Mouse (Mus musculus): ENCODE measurements around the gene Ttc33. TPM values are rescaled to one million over a fixed set of nuclear protein-coding genes. Genes with fewer than 3 reads are reported as not detected.

Ttc33 gene
- polyA plus RNA-seq, 1 experiment from 2014 or later: 39.3 TPM

DNA sequence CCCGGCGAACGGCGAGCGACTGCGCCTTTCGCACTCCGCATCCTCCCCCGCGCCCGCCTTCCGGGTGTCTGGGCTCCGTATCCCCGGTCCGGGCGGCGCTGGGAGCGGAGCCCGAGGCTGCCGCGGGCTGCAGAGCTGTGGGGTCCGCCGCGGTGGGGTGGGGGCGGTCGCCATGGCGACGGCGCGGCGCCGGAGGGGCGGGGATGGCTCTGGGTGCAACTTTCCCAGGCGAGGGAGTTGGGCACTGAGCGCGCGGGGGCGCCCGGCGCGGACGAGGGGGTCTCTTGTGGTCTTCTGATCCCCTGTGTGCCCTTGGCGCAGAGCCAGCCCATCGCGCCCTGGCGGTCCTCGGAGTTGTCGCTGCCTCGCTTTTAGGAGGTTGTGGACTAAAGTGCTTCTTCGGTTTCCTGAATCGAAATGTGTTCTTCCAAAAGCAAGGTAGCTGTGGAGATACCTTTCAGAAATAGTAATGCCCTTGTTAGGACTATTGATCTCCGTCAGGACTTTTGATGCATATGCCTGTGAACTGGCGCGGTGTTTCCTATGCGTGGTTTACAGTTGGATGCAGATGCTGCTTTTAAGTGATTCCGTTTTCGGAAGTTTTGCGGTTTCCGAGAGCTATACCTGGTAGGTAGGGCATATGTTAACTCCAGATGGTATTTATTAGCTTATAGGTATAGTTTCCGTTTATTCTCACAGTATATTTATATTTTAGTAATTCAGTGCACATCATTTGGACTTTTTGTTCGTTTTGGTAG lies 41.1 kb upstream of the Ttc33 start:
- H3K4me3 ChIP-seq (ENCODE audit: low read depth, low read length): peak overlapping the region; percentile 90
- H3K9me3 ChIP-seq (ENCODE audit: control insufficient read depth, low read length): no peaks in the 10 kb centered on the region
- peak; percentile 91 for ATAC-seq (ENCODE audit: low read depth)
- peak overlapping the region; percentile 86 for H3K27ac ChIP-seq (replicated peaks; ENCODE audit: low read depth, low read length)
- 0 out of 2 replicates have a peak, but pooled peaks cover 4% of the 10 kb centered on the region for H3K36me3 ChIP-seq (ENCODE audit: control insufficient read depth, insufficient read depth, low read length)
- H3K4me1 ChIP-seq (ENCODE audit: control insufficient read depth, insufficient read depth, low read length): peaks cover 23% of the 10 kb centered on the region
- WGBS: 3% methylated on average over 24 of the region's 61 CpGs
- H3K9ac ChIP-seq (ENCODE audit: low read depth, low read length): peak overlapping the region; percentile 90
- peak; percentile 70 for DNase-seq (ENCODE audit: low spot score)
- H3K27me3 ChIP-seq (replicated peaks; ENCODE audit: control insufficient read depth, insufficient read depth, low read length): no peaks in the 10 kb centered on the region
- peak overlapping the region; percentile 69 for H3K4me2 ChIP-seq (ENCODE audit: low read depth, low read length)

DNA sequence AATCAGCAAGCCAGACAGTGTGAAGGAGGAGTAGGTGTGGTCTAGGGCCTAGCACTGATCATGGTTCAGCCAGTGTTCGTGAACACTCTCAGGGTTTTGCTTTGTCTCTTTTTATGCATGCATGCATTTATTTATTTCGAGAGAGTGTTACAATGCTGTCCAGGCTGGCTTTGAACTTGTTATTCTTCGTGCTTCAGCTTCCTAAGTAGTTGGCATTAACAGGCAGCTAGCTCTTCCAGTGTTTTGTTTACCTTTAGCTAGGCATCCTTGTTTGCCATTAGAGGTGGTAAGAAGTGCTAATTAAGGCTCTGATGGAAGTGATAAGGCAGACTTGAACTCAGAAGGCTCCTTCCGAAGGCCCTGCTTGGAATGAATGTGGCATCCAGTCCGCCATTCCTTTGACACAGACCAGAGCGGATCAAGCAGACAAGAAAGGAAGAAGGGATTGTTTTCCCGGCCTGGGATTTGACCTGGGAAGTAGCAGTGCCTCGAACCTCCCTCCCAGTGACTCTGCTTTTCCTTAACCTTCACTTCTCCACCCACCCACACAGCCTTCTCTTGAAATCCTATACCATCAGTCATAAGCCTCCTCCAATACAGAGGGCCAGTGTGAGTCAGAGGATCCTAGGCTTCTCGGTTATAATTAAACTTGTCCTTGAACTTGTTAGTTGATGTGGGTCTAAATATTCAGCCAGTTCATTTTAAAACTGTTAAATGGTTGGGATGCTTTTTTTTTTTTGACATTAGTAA lies 40.0 kb upstream of the Ttc33 start:
- H3K27ac ChIP-seq (replicated peaks; ENCODE audit: low read depth, low read length): 0 out of 2 replicates have a peak overlapping the region, but pooled peaks have one; percentile 17
- no peaks in the 10 kb centered on the region for H3K27me3 ChIP-seq (replicated peaks; ENCODE audit: control insufficient read depth, insufficient read depth, low read length)
- 40% methylated on average over 9 of the region's 9 CpGs for WGBS
- peak overlapping the region; percentile 90; the same call in 1 of the 2 replicates for H3K9ac ChIP-seq (ENCODE audit: low read depth, low read length)
- no peak for ATAC-seq (ENCODE audit: low read depth)
- H3K36me3 ChIP-seq (ENCODE audit: control insufficient read depth, insufficient read depth, low read length): 0 out of 2 replicates have a peak, but pooled peaks cover 4% of the 10 kb centered on the region
- peak overlapping the region; percentile 90 for H3K4me3 ChIP-seq (ENCODE audit: low read depth, low read length)
- H3K4me1 ChIP-seq (ENCODE audit: control insufficient read depth, insufficient read depth, low read length): peaks cover 23% of the 10 kb centered on the region
- H3K9me3 ChIP-seq (ENCODE audit: control insufficient read depth, low read length): no peaks in the 10 kb centered on the region
- peak overlapping the region; percentile 69 for H3K4me2 ChIP-seq (ENCODE audit: low read depth, low read length)
- DNase-seq (ENCODE audit: low spot score): no peak

DNA sequence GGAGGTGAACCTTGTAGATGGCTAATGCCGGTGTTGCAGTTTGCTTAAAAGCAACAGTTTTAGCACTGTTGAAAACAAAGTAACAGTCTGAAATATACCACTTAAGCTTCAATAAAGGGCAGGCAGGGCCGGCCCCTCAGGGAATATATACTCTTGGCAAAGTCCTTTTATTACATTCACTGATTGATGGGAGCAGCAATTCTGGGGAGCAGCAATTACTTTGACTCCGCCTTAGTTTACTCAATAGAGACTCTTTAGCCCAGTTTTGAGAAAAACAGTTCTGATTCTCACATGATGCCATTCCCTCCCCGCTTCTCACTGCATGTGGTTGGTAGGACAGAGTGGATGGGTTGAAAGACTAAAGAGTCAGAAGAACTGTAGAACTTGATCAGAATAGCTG lies 36.1 kb upstream of the Ttc33 start:
- ATAC-seq (ENCODE audit: low read depth): no peak
- 64% methylated on average over 4 of the region's 4 CpGs for WGBS
- DNase-seq (ENCODE audit: low spot score): peak; percentile 22
- H3K9ac ChIP-seq (ENCODE audit: low read depth, low read length): no peak overlapping the region
- peaks cover 23% of the 10 kb centered on the region for H3K4me1 ChIP-seq (ENCODE audit: control insufficient read depth, insufficient read depth, low read length)
- H3K9me3 ChIP-seq (ENCODE audit: control insufficient read depth, low read length): no peaks in the 10 kb centered on the region
- H3K4me3 ChIP-seq (ENCODE audit: low read depth, low read length): no peak overlapping the region
- no peak overlapping the region for H3K4me2 ChIP-seq (ENCODE audit: low read depth, low read length)
- H3K27me3 ChIP-seq (replicated peaks; ENCODE audit: control insufficient read depth, insufficient read depth, low read length): no peaks in the 10 kb centered on the region
- no peak overlapping the region for H3K27ac ChIP-seq (replicated peaks; ENCODE audit: low read depth, low read length)
- 0 out of 2 replicates have a peak, but pooled peaks cover 4% of the 10 kb centered on the region for H3K36me3 ChIP-seq (ENCODE audit: control insufficient read depth, insufficient read depth, low read length)

DNA sequence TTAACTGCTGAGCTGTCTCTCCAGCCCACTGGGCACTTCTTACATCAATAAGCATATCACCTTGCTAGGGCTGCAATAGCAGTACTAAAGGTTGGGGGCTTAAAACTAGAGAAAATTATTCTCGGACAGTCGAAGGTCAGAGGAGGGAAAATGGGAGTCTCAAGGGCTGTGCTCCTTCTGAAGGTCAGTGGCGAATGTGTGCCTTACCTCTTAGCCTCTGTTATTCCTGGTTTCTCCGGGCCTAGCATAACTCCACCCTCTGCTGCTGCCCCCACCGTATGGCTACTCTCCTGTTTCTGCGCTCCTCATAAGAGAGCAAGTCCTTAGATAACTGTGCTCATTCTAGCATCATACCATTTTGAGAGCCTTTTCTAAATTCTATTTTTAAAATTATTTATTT lies 33.2 kb upstream of the Ttc33 start:
- Histone ChIP-seq H3K27me3 (replicated peaks; ENCODE audit: control insufficient read depth, insufficient read depth, low read length) (no peaks in the 10 kb centered on the region), H3K27ac (replicated peaks; ENCODE audit: low read depth, low read length) (no peak overlapping the region), H3K36me3 (ENCODE audit: control insufficient read depth, insufficient read depth, low read length) (no peaks in the 10 kb centered on the region), H3K4me2 (ENCODE audit: low read depth, low read length) (no peak overlapping the region), H3K4me1 (ENCODE audit: control insufficient read depth, insufficient read depth, low read length) (peaks cover 10% of the 10 kb centered on the region), H3K9ac (ENCODE audit: low read depth, low read length) (no peak overlapping the region), H3K4me3 (ENCODE audit: low read depth, low read length) (no peak overlapping the region), H3K9me3 (ENCODE audit: control insufficient read depth, low read length) (no peaks in the 10 kb centered on the region)
- ATAC-seq (ENCODE audit: low read depth) (no peak), DNase-seq (ENCODE audit: low spot score) (no peak)
- 94% methylated on average over 6 of the region's 6 CpGs for WGBS

DNA sequence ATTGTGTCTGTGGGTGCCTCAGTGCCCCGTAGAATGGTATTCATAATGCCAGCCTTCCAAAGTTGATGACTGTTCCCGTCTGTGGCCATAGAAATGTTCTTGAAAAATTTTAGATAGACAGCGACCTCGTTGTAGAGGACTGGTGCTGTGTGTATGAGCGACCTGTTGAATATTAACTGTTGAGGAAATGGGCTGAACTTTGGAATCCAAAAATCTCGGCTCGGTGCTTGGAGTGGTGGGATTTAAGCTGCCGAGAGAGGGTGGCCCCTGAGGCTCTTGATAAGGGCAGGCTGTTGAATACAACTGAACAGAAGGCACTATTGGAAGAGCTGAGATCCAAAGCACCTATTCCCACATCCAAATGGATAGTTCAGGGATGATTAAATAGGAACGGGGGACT lies 30.7 kb upstream of the Ttc33 start:
- H3K9me3 ChIP-seq (ENCODE audit: control insufficient read depth, low read length): no peaks in the 10 kb centered on the region
- H3K27ac ChIP-seq (replicated peaks; ENCODE audit: low read depth, low read length): no peak overlapping the region
- no peaks in the 10 kb centered on the region for H3K27me3 ChIP-seq (replicated peaks; ENCODE audit: control insufficient read depth, insufficient read depth, low read length)
- H3K9ac ChIP-seq (ENCODE audit: low read depth, low read length): no peak overlapping the region
- no peaks in the 10 kb centered on the region for H3K4me1 ChIP-seq (ENCODE audit: control insufficient read depth, insufficient read depth, low read length)
- no peak overlapping the region for H3K4me3 ChIP-seq (ENCODE audit: low read depth, low read length)
- no peak overlapping the region for H3K4me2 ChIP-seq (ENCODE audit: low read depth, low read length)
- ATAC-seq (ENCODE audit: low read depth) (no peak), DNase-seq (ENCODE audit: low spot score) (no peak)
- 74% methylated on average over 9 of the region's 9 CpGs for WGBS
- H3K36me3 ChIP-seq (ENCODE audit: control insufficient read depth, insufficient read depth, low read length): no peaks in the 10 kb centered on the region

DNA sequence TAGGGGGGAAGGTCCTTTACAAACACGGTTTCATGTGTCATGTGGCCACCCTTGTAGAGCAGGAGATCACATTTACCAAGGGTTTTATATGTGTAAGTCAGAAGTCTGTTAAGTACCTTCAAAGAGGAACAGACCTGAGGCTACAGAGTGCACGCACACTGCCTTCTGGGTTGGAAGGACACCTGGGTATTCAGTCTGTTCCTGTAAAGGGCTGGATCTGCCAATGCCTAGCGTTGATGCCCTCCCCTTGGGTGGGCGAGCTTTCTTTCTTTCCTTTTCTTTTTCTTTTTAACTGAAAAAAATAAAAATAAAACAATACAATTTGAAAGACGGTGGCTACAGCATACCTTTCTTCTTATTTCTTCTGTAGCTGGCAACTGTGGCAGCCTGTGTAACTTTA lies 30.2 kb upstream of the Ttc33 start:
- Histone ChIP-seq H3K4me3 (ENCODE audit: low read depth, low read length) (no peak overlapping the region), H3K9me3 (ENCODE audit: control insufficient read depth, low read length) (no peaks in the 10 kb centered on the region), H3K4me1 (ENCODE audit: control insufficient read depth, insufficient read depth, low read length) (no peaks in the 10 kb centered on the region), H3K4me2 (ENCODE audit: low read depth, low read length) (no peak overlapping the region), H3K27ac (replicated peaks; ENCODE audit: low read depth, low read length) (no peak overlapping the region), H3K9ac (ENCODE audit: low read depth, low read length) (no peak overlapping the region), H3K36me3 (ENCODE audit: control insufficient read depth, insufficient read depth, low read length) (no peaks in the 10 kb centered on the region), H3K27me3 (replicated peaks; ENCODE audit: control insufficient read depth, insufficient read depth, low read length) (no peaks in the 10 kb centered on the region)
- WGBS: 63% methylated on average over 5 of the region's 5 CpGs
- no peak for DNase-seq (ENCODE audit: low spot score)
- no peak for ATAC-seq (ENCODE audit: low read depth)

DNA sequence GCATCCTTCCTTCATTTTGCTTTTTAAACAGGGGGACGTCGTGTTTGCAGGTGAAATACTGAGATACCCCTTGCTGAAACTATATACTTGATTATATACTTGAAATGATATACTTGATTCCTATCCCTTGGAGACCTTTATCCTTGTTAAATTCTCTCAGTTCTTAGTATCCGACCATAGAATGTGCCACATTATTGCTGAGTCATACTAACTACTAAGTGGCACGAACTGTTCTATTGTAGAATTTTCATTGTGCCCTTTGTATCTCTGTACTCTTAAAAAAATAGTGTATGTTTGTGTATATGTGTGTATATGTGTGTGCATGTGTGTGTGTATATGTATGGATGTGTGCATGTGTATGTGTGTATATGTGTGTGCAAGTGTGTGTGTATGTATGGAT lies 29.0 kb upstream of the Ttc33 start:
- DNase-seq (ENCODE audit: low spot score) (no peak), ATAC-seq (ENCODE audit: low read depth) (no peak)
- Histone ChIP-seq H3K9me3 (ENCODE audit: control insufficient read depth, low read length) (no peaks in the 10 kb centered on the region), H3K4me1 (ENCODE audit: control insufficient read depth, insufficient read depth, low read length) (no peaks in the 10 kb centered on the region), H3K27ac (replicated peaks; ENCODE audit: low read depth, low read length) (no peak overlapping the region), H3K9ac (ENCODE audit: low read depth, low read length) (no peak overlapping the region), H3K4me2 (ENCODE audit: low read depth, low read length) (no peak overlapping the region), H3K4me3 (ENCODE audit: low read depth, low read length) (no peak overlapping the region), H3K36me3 (ENCODE audit: control insufficient read depth, insufficient read depth, low read length) (no peaks in the 10 kb centered on the region), H3K27me3 (replicated peaks; ENCODE audit: control insufficient read depth, insufficient read depth, low read length) (no peaks in the 10 kb centered on the region)
- 83% methylated on average over 4 of the region's 4 CpGs for WGBS

DNA sequence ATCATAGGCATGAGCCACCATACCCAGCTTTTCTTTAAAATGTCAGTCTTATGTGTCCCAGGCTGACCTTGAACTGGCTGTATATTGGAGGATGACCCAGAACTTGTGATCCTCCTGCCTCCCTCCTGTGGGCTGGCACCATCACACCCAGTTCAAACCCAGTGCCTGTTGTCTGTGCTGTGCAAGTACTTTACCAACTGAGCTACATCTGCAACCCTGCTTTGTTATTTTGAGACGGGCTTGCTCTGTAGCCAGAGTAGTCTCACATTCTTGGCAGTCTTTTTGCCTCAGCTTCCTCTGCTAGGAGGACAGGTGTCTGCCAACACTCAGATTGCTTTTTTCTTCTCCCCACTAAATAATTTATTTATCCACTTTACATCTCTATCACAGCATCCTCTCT lies 27.9 kb upstream of the Ttc33 start:
- Histone ChIP-seq H3K9ac (ENCODE audit: low read depth, low read length) (no peak overlapping the region), H3K27ac (replicated peaks; ENCODE audit: low read depth, low read length) (no peak overlapping the region), H3K9me3 (ENCODE audit: control insufficient read depth, low read length) (no peaks in the 10 kb centered on the region), H3K4me2 (ENCODE audit: low read depth, low read length) (no peak overlapping the region), H3K27me3 (replicated peaks; ENCODE audit: control insufficient read depth, insufficient read depth, low read length) (no peaks in the 10 kb centered on the region), H3K4me1 (ENCODE audit: control insufficient read depth, insufficient read depth, low read length) (no peaks in the 10 kb centered on the region), H3K36me3 (ENCODE audit: control insufficient read depth, insufficient read depth, low read length) (no peaks in the 10 kb centered on the region), H3K4me3 (ENCODE audit: low read depth, low read length) (no peak overlapping the region)
- DNase-seq (ENCODE audit: low spot score): no peak
- ATAC-seq (ENCODE audit: low read depth): no peak
- WGBS: 43% methylated on average over 1 of the region's 1 CpGs
